Mouse (Mus musculus) inflammation-experienced regulatory T-cells (primary cell): ENCODE results near the gene Urb2. TPM values are rescaled to one million over a fixed set of nuclear protein-coding genes. Genes with fewer than 3 reads are reported as not detected.

Experiments used
- polyA plus RNA-seq, 2 experiments: library from polyadenylated mRNA; unstranded; fragments of 100-300 nt; shearing (Covaris generic); gene quantifications; one replicate each; pipeline ENCODE4 v1.2.1; 2017

Urb2 gene
- polyA plus RNA-seq = 10 to 100 TPM in 1 of 2 experiments, 1 to 10 TPM in 1; 8.6 to 14.0 TPM

DNA sequence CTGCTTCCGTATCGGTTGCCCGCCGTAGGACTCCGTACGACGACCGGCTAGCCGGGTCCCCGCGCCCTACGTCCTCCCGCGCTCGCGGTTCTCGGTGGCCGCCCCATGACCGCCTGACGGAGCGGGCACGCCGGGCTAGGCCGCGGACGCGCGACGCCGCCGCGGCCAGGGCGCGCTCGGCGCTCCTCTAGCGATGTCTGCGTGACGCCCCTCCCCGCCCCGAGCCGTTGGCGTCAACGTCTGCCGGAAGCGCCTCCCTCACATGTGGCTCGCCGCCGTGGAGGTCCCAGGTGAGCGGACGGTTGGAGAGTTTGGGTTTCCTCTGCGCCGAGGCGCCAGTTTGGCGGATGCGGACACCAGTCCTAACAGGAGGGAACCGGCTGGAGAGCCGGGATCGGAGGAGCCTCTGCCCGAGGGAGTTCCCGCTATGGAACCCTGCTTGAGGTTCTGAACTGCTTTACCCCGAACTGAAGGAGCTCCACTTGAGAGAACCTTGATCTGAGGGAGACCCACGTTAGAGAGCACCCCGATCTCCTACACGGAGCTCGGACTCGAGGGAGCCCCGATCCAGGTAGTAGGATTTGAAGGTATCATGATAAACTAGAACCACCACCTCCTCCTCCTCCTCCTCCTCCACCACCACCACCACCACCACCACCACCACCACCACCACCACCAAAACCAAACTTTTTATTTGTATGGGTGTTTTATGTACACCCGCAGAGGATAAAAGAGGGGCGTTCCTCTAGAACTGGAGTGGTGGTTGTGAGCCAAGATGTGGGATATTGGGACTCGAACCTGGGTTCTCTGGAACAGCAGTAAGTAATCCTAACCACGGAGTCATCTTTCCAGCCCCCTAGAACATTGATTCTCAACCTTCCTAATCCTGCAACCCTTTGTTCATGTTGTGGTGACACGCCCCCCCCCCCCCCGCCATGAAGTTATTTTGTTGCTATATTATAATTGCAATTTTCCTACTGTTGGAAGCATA is at the start of gene Urb2, which contains the start of gene Taf5l:
Gene Urb2 (plus strand): TSS at position 272 of the 991 bp plus-strand sequence.
Gene Taf5l (minus strand): TSS at position 161 of the 991 bp plus-strand sequence.

DNA sequence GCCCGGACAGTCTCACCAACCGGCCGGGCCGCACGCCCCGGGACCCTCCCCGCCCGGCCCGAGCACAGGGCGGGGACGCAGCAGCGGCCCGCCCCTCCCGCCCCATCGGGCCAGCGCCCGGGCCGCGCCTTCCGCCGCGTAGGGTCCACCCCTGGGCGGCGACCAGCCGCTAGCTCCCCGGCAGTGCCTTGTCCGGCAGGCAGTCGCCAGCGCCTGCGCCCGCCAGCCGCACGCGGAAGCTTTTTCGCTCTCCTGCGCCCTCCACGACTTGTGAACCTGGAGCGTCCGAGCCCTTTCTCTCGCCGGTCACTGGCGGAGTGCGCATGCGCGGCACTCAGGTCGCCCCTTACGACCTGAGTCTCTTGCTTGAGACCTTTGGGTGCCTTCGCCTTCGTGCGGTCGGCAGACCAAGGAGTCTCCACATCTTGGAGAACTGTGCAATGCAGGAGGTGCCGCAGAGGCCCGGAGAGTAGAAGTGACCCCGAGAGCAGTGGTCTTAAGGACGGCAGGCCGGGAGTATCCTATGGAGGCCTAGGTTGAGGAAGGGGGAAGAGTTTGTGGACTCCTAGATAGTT is 38.4 kb upstream of the Urb2 start, which contains the start of gene Abcb10:
Gene Abcb10 (minus strand): TSS at position 297 of the 575 bp plus-strand sequence.

Other genes with a start within 250 kb of the Urb2 start
- gene Rab4a, start 215.5 kb upstream of the Urb2 start, polyA plus RNA-seq = 10 to 100 TPM; 17.6 to 42.6 TPM
- gene Ccsap, start 161.3 kb upstream of the Urb2 start, polyA plus RNA-seq = 10 to 100 TPM; 11.8 to 17.2 TPM
- gene Acta1, start 126.8 kb upstream of the Urb2 start, polyA plus RNA-seq = 1 to 10 TPM in 1 of 2 experiments, under 1 TPM in 1; 0.74 to 6.1 TPM
- 10 to 100 TPM; 20.4 to 28.5 TPM for gene Nup133, start 72.2 kb upstream of the Urb2 start, polyA plus RNA-seq
- gene Abcb10, start 38.4 kb upstream of the Urb2 start, polyA plus RNA-seq = 1 to 10 TPM; 2.3 to 5.0 TPM
- 10 to 100 TPM; 66.3 to 78.1 TPM for gene Taf5l, start 111 bp upstream of the Urb2 start, polyA plus RNA-seq
- gene Galnt2, start 209.9 kb downstream of the Urb2 start, polyA plus RNA-seq = 10 to 100 TPM; 57.9 to 60.2 TPM